Mouse (Mus musculus) stomach, postnatal 0 days (tissue): ENCODE data around the gene Kcnc2.

Source experiments
- CTCF ChIP-seq: IDR thresholded peaks from 2 replicates; pipeline ENCODE4 v1.5.1; 2016; ENCODE audit warnings: antibody characterized with exemption, low read depth, mild to moderate bottlenecking, moderate library complexity
- EP300 ChIP-seq: optimal IDR thresholded peaks from 2 replicates; pipeline ENCODE3; 2016; ENCODE audit warnings: antibody characterized with exemption

- no peak for TF ChIP-seq EP300
- no peak for TF ChIP-seq CTCF
Measured at GRCm38 (mm10) chr10:112227073-112227472, 43.8 kb upstream of the Kcnc2 start.
